Mouse (Mus musculus): ENCODE measurements around the gene Phrf1. TPM values are rescaled to one million over a fixed set of nuclear protein-coding genes. Genes with fewer than 3 reads are reported as not detected.
A peak's percentile ranks its signal among the peaks of the same experiment; 100 is the strongest.

The Phrf1 gene
- polyA plus RNA-seq, 1 experiment from 2014 or later = 72.1 TPM

DNA sequence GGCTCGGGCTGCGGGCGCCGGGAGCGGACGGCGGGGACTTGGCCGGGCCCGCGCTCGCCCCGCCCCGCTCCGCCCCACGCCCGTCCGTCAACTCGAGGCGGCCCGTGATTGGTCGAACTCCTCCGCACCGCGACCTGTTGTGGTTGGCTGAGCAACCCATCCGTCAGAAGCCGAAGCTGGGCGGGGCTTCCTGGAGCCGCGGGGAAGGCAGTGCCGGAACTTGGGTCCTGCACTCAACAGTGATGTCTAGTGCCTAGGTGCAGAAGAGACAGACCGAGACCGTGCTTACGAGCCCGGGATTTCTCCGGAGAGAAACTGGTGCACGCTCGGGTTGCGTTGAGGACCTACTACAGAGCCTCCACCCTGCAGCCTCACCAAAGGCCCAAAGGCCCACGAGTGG lies 34.6 kb upstream of the Phrf1 start, which contains the start of the genes Hras and Lrrc56:
TSS of gene Hras (minus strand) at position 58 of the 400 bp plus-strand sequence.
TSS of gene Lrrc56 (plus strand) at position 210 of the 400 bp plus-strand sequence.
- Histone ChIP-seq H3K27ac (ENCODE audit: low read length) (peak within 1 kb of the TSS; percentile 90), H3K36me3 (ENCODE audit: control insufficient read depth, insufficient read depth, low read length) (peaks cover 32% of the 10 kb centered on the region), H3K4me1 (ENCODE audit: control insufficient read depth, insufficient read depth, low read length) (peaks cover 7% of the 10 kb centered on the region), H3K4me2 (replicated peaks; ENCODE audit: low read depth, low read length) (peak within 1 kb of the TSS; percentile 96), H3K4me3 (ENCODE audit: low read depth, low read length) (peak within 1 kb of the TSS; percentile 89), H3K27me3 (ENCODE audit: control insufficient read depth, insufficient read depth, low read length) (no peaks in the 10 kb centered on the region), H3K9ac (replicated peaks; ENCODE audit: low read depth, low read length) (peak within 1 kb of the TSS; percentile 91), H3K9me3 (ENCODE audit: control insufficient read depth, low read depth, low read length) (no peaks in the 10 kb centered on the region)
- WGBS = under 1% methylated on average over 38 of the region's 39 CpGs
- ATAC-seq (ENCODE audit: insufficient number of reproducible peaks, insufficient read depth, low FRiP score, low read depth) = peak; percentile 96

DNA sequence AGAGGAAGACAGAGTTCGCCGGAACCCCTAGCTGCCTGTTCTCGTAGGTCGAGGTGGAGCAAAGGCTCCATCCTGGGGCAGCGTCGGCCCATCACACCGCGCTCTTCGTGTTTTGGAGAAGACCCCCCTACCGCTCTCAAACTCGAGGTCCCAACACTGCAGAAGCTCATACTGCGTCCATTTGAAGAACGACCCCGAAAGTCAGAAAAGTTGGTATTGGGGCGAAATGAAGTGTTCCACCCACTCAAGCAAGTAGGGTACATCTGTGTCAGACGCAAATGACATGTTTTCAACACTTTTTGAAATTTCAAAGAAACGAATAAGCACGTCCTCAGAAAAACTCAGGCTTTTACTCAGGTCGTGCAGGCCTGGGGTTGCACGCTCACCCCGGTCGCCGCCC lies 34.2 kb upstream of the Phrf1 start:
- Histone ChIP-seq H3K4me3 (ENCODE audit: low read depth, low read length) (peak overlapping the region; percentile 89), H3K9ac (replicated peaks; ENCODE audit: low read depth, low read length) (peak overlapping the region; percentile 45), H3K4me2 (replicated peaks; ENCODE audit: low read depth, low read length) (peak overlapping the region; percentile 85), H3K4me1 (ENCODE audit: control insufficient read depth, insufficient read depth, low read length) (peaks cover 7% of the 10 kb centered on the region), H3K27ac (ENCODE audit: low read length) (peak overlapping the region; percentile 83), H3K9me3 (ENCODE audit: control insufficient read depth, low read depth, low read length) (no peaks in the 10 kb centered on the region), H3K27me3 (ENCODE audit: control insufficient read depth, insufficient read depth, low read length) (no peaks in the 10 kb centered on the region), H3K36me3 (ENCODE audit: control insufficient read depth, insufficient read depth, low read length) (peaks cover 29% of the 10 kb centered on the region)
- ATAC-seq (ENCODE audit: insufficient number of reproducible peaks, insufficient read depth, low FRiP score, low read depth) = no peak
- 1% methylated on average over 23 of the region's 23 CpGs for WGBS

- Histone ChIP-seq H3K9ac (replicated peaks; ENCODE audit: low read depth, low read length) (peak overlapping the region; percentile 45), H3K36me3 (ENCODE audit: control insufficient read depth, insufficient read depth, low read length) (peaks cover 25% of the 10 kb centered on the region), H3K27ac (ENCODE audit: low read length) (peak overlapping the region; percentile 83; the same call in 1 of the 2 replicates), H3K4me3 (ENCODE audit: low read depth, low read length) (peak overlapping the region; percentile 89), H3K4me2 (replicated peaks; ENCODE audit: low read depth, low read length) (peak overlapping the region; percentile 85), H3K27me3 (ENCODE audit: control insufficient read depth, insufficient read depth, low read length) (no peaks in the 10 kb centered on the region), H3K9me3 (ENCODE audit: control insufficient read depth, low read depth, low read length) (no peaks in the 10 kb centered on the region), H3K4me1 (ENCODE audit: control insufficient read depth, insufficient read depth, low read length) (peaks cover 7% of the 10 kb centered on the region)
- peak; percentile 8; the same call in 1 of the 2 replicates for ATAC-seq (ENCODE audit: insufficient number of reproducible peaks, insufficient read depth, low FRiP score, low read depth)
- under 1% methylated on average over 28 of the region's 28 CpGs for WGBS
Measured at GRCm38 (mm10) chr7:141194830-141195229, 33.8 kb upstream of the Phrf1 start.

- Histone ChIP-seq H3K27ac (ENCODE audit: low read length) (no peak overlapping the region), H3K4me3 (ENCODE audit: low read depth, low read length) (no peak overlapping the region), H3K27me3 (ENCODE audit: control insufficient read depth, insufficient read depth, low read length) (no peaks in the 10 kb centered on the region), H3K9me3 (ENCODE audit: control insufficient read depth, low read depth, low read length) (no peaks in the 10 kb centered on the region), H3K9ac (replicated peaks; ENCODE audit: low read depth, low read length) (no peak overlapping the region), H3K36me3 (ENCODE audit: control insufficient read depth, insufficient read depth, low read length) (peaks cover 16% of the 10 kb centered on the region), H3K4me2 (replicated peaks; ENCODE audit: low read depth, low read length) (no peak overlapping the region), H3K4me1 (ENCODE audit: control insufficient read depth, insufficient read depth, low read length) (peaks cover 7% of the 10 kb centered on the region)
- no peak for ATAC-seq (ENCODE audit: insufficient number of reproducible peaks, insufficient read depth, low FRiP score, low read depth)
- WGBS = 81% methylated on average over 2 of the region's 2 CpGs
Measured at GRCm38 (mm10) chr7:141195754-141196153, 32.8 kb upstream of the Phrf1 start.

GRCm38 (mm10) chr7:141196619-141197282 lies 31.8 kb upstream of the Phrf1 start:
- peaks cover 6% of the 10 kb centered on the region for H3K36me3 ChIP-seq (ENCODE audit: control insufficient read depth, insufficient read depth, low read length)
- H3K9ac ChIP-seq (replicated peaks; ENCODE audit: low read depth, low read length) = no peak overlapping the region
- ATAC-seq (ENCODE audit: insufficient number of reproducible peaks, insufficient read depth, low FRiP score, low read depth) = no peak
- peaks cover 7% of the 10 kb centered on the region for H3K4me1 ChIP-seq (ENCODE audit: control insufficient read depth, insufficient read depth, low read length)
- no peaks in the 10 kb centered on the region for H3K9me3 ChIP-seq (ENCODE audit: control insufficient read depth, low read depth, low read length)
- H3K4me3 ChIP-seq (ENCODE audit: low read depth, low read length) = no peak overlapping the region
- no peaks in the 10 kb centered on the region for H3K27me3 ChIP-seq (ENCODE audit: control insufficient read depth, insufficient read depth, low read length)
- WGBS = 92% methylated on average over 8 of the region's 8 CpGs
- H3K4me2 ChIP-seq (replicated peaks; ENCODE audit: low read depth, low read length) = no peak overlapping the region
- H3K27ac ChIP-seq (ENCODE audit: low read length) = no peak overlapping the region

DNA sequence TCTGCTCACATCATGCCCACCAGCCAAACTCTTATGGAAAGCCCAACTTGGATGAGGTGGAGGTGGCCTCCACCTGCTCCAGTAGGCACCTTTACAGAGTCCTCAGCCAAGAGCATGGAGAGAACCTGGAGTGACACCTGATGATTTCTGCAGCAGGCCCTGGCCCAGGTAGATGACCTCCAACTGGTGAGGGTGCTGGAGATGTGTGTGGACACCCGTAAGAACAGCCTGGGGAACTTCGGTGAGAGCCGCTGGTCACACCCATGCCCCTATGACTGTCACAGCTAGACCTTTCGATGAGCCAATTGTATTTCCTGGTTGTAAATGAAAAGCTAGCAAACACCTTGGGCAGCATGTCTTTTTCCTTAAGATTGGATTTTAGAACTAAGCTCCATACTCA lies 30.5 kb upstream of the Phrf1 start:
- no peaks in the 10 kb centered on the region for H3K27me3 ChIP-seq (ENCODE audit: control insufficient read depth, insufficient read depth, low read length)
- H3K4me2 ChIP-seq (replicated peaks; ENCODE audit: low read depth, low read length) = no peak overlapping the region
- 88% methylated on average over 4 of the region's 4 CpGs for whole genome bisulfite sequencing
- ATAC-seq (ENCODE audit: insufficient number of reproducible peaks, insufficient read depth, low FRiP score, low read depth) = no peak
- no peaks in the 10 kb centered on the region for H3K9me3 ChIP-seq (ENCODE audit: control insufficient read depth, low read depth, low read length)
- no peak overlapping the region for H3K27ac ChIP-seq (ENCODE audit: low read length)
- H3K4me1 ChIP-seq (ENCODE audit: control insufficient read depth, insufficient read depth, low read length) = no peaks in the 10 kb centered on the region
- no peak overlapping the region for H3K9ac ChIP-seq (replicated peaks; ENCODE audit: low read depth, low read length)
- H3K4me3 ChIP-seq (ENCODE audit: low read depth, low read length) = no peak overlapping the region
- H3K36me3 ChIP-seq (ENCODE audit: control insufficient read depth, insufficient read depth, low read length) = no peaks in the 10 kb centered on the region

GRCm38 (mm10) chr7:141204546-141204945 lies 24.0 kb upstream of the Phrf1 start:
- Histone ChIP-seq H3K27ac (ENCODE audit: low read length) (no peak overlapping the region), H3K4me2 (replicated peaks; ENCODE audit: low read depth, low read length) (no peak overlapping the region), H3K9ac (replicated peaks; ENCODE audit: low read depth, low read length) (no peak overlapping the region), H3K4me3 (ENCODE audit: low read depth, low read length) (no peak overlapping the region), H3K4me1 (ENCODE audit: control insufficient read depth, insufficient read depth, low read length) (no peaks in the 10 kb centered on the region), H3K9me3 (ENCODE audit: control insufficient read depth, low read depth, low read length) (no peaks in the 10 kb centered on the region), H3K27me3 (ENCODE audit: control insufficient read depth, insufficient read depth, low read length) (no peaks in the 10 kb centered on the region), H3K36me3 (ENCODE audit: control insufficient read depth, insufficient read depth, low read length) (no peaks in the 10 kb centered on the region)
- ATAC-seq (ENCODE audit: insufficient number of reproducible peaks, insufficient read depth, low FRiP score, low read depth) = no peak
- 78% methylated on average over 3 of the region's 3 CpGs for WGBS

GRCm38 (mm10) chr7:141205504-141205903 lies 23.1 kb upstream of the Phrf1 start:
- Histone ChIP-seq H3K9me3 (ENCODE audit: control insufficient read depth, low read depth, low read length) (no peaks in the 10 kb centered on the region), H3K27ac (ENCODE audit: low read length) (no peak overlapping the region), H3K4me1 (ENCODE audit: control insufficient read depth, insufficient read depth, low read length) (no peaks in the 10 kb centered on the region), H3K36me3 (ENCODE audit: control insufficient read depth, insufficient read depth, low read length) (no peaks in the 10 kb centered on the region), H3K27me3 (ENCODE audit: control insufficient read depth, insufficient read depth, low read length) (no peaks in the 10 kb centered on the region), H3K4me2 (replicated peaks; ENCODE audit: low read depth, low read length) (no peak overlapping the region), H3K4me3 (ENCODE audit: low read depth, low read length) (no peak overlapping the region), H3K9ac (replicated peaks; ENCODE audit: low read depth, low read length) (no peak overlapping the region)
- 91% methylated on average over 5 of the region's 5 CpGs for WGBS
- ATAC-seq (ENCODE audit: insufficient number of reproducible peaks, insufficient read depth, low FRiP score, low read depth) = no peak
